Mouse (Mus musculus) cerebellum, adult 9-10 months (tissue): ENCODE data around the gene Gcnt1.
A peak's percentile ranks its signal among the peaks of the same experiment; 100 is the strongest.

Experiments used
- DNase-seq: peaks from one replicate; pipeline ENCODE4 v3.0.0; 2022

Gene Gcnt1

DNA sequence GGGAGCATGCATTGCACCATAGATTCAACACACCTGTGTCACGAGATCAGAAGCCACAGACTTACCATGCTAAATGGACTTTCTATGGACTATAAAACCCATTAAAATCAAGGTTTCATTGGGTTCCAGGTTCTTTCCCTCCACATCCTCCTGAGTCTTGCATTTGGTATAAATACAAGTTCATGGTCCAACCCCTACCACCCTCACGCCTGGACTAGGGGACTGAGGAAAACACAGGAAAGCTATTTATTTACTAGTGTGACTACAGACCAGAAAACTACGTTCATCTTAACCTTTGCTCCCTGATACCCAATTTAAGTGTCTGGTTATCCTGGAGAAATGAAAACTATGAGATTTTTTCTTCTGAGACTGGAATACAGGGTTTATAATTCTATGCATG lies at the start of gene Gcnt1:
TSS of gene Gcnt1 (minus strand) at position 144 of the 400 bp plus-strand sequence.
- DNase-seq, result no peak

DNA sequence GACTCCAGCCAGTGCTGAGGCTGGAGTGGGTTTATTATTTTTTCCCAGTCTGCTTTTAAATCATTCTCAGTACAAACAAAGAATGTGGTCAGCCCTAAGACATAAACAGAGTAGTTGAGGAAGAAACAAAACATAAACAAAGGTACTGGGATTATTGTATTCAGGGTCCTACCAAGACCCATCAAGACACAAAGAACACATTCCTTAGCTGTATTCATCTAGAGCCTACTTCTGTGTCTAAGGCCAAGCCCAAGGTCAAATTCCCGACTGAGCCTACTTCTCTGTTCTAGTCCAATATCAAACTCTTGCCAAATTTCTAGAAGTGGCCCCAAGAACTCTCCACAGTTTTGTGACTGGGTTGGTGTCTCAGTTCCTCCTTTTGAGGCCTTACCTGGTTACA lies 45.2 kb upstream of the Gcnt1 start:
- DNase-seq, result no peak

DNA sequence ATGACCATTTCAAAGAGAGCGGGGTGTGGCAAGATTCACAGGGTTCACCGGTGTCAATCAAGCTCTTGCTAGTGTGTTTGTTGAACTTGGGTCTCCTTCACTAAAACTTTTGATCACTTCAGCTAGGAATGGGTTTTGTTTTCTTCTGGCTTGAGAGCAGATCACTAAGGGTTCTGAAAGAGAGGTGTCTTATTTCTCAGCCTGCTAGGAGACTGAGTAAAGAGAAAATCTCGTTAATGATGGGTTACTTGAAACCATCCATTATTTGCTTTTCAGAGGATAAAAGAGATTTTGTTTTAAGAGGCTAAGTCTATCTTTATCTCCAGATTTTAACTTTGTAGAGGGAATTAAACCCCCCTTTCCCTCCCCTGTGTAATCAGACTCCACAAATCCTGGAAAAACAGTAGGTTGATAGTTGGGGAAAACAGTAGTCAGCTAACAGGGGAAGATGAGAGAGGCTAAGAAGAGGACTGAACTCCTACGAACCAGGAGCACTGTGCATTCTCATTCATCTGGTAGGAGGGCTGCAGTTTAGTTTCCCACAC lies 40.3 kb upstream of the Gcnt1 start:
- DNase-seq, result no peak

DNA sequence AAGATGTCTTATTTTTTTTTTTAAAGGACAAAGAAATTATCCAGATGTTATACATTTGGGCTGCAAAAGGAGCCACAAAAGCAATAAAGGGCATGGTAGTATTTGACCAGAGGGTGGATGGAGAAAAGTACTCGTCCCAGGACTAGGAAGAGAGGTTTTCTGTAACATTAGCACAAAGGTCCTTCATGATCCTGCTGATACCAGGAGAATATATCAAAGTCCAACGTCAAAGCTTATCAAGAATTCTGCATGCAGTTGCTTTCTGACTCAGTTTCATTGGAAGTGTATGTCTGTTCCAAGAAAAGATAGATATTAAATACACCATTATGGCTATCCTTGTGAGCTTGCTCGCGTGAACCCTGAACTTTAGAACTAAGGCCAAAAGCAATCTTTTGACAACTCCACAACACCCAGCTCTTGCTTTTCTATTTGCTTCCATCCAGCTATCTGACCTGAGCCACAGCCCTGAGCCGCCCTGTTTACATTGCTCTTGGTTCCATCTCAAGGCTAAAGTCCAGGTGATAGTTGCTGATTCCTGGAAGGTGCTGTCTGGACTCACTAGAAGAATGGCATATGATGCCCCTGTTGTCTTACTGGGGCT lies 37.9 kb upstream of the Gcnt1 start:
- no peak for DNase-seq

DNA sequence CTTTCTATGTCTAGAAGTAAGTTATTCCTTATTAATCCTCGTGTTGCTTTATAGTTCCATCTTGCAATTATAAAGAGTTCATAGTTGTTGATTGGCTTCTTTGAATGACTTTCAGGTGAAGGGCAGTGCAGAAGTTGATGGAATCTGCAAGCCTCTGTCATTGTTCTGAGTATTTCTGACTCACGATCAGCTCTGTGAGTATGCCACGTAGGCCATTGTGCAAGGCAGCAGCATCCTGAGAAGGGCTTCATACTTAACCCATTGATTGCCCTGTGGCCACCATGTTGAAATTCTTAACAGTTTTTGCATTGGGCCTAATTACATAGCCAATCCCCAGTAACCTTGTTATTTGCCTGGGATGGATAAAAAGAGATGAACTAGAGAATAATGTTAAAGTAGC lies 36.7 kb upstream of the Gcnt1 start:
- DNase-seq, result no peak

DNA sequence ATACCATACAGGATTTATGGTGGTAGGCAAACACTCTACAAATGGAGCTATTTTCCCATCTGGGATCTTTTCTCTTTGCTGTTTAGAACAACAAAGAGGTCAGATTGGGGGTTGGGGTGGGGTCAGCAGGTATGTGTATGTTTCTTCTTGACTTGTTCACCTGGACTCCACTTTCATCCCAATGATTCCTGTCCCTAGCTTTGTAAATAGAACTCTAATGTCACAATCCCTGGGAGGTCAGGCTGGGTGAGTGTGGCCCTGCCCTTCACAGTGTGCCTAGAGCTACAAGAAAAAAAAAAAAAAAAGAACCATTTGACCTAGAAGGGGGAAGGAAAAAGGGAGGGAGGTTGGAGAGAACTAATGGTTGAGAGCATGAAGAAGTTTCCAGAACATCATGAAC lies 35.9 kb upstream of the Gcnt1 start:
- no peak for DNase-seq

DNA sequence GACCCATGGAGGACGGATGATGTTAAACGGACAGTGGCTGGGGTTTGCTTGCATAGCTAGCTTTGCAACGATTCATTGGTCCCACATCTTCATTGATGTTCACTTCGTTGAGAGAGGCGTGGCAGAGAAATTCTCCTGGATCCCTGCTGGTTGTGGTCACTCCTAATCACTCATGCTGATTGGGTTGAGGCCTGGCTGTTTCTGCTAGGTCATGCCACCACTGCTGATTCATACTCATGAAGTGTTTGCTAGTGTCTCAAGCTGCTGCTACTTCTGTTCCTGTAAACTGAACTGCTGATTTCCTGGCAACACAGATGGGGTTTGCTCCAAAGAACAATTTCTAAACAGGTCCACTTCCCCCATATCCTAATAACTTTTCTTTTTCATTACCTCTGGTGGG lies 34.2 kb upstream of the Gcnt1 start:
- no peak for DNase-seq

DNA sequence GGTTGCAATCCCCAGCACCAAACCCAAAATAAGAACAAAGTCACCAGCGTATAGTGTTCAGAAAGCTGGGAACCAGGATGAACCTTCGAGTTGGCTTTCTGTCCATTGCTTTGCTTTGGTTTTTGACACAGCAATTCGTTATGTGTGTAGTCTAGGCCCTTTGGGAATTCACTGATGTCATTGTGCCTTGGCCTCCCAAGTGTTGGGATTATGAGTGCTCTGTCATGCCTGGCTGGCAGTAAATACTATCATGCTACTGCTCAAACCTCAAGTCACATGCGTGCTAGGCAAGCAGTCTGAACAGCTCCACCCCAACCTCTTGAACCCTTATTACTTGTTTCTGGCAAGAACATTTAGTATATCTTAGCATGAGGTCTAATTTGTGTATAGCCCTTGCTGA lies 30.5 kb upstream of the Gcnt1 start:
- no peak for DNase-seq

DNA sequence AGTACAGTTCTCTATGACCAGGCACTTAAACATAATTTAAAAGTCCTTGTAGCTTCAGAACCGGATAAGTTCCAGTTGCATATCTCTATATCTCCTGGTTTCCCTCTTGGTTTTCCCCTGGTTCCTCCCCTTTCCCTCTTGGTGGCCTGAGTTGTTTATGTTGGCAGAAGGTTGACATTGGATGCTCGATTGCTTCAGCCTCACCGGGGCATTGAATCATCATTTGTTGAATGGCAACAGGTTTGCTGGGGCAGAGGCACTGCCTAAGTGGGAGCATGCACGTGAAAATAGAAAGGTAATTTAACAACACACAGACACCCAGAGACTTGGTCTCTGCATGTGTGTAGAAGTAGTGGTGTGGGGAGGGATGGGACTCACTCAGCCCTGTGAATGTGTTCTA lies 27.9 kb upstream of the Gcnt1 start:
- no peak for DNase-seq

DNA sequence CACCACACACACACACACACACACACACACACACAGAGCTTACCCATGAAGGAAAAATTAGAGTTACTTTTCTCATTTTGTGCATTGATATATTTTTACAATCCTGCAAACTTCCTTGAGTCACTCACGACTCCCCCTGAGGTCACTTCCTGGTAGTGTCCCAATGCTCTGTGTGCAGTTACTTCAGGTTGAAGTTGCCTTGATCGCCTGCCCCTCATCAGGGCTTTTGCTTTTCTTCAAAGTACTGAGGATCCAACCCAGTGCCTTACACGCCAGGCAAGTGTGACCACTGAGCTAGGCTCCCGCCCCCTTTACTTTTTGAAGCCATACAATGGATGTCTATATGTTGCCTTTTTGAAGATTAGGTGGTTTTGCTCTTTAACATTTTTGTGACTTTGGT lies 27.3 kb upstream of the Gcnt1 start:
- DNase-seq, result no peak

DNA sequence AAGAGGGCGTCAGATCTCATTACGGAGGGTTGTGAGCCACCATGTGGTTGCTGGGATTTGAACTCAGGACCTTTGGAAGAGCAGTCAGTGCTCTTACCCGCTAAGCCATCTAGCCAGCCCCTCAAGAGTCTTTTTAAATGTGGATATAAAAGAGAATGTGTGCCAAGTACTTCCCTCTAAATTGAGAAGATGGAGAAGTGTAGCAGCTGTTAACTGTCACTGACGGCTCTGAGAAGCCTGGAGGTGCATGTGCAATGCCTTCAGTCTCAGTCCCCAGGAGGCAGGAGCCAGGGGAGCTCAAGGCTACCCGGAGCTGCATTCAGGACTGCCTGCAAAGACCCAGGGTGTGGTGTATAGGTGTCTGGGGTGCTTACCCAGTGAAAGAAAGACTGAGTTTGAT lies 25.3 kb upstream of the Gcnt1 start:
- no peak for DNase-seq

DNA sequence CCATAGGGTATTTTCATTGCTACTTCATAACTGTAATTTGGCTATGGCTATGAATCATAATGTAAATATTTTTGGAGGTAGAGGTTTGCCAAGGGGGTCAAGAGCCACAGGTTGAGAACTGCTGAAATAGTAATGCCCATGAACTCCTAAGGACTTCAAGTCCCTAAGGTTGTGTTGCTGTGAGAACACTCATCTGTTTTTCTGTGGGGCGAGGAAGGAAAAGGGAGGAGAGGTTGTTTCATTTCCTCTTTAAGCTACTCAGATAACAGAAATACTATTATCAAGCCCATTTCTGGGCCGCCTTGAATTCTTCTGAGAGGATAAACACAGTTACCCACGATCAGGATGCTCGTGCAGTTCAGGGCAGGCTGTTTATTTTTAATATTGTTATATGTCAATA lies 24.2 kb upstream of the Gcnt1 start:
- no peak for DNase-seq

DNA sequence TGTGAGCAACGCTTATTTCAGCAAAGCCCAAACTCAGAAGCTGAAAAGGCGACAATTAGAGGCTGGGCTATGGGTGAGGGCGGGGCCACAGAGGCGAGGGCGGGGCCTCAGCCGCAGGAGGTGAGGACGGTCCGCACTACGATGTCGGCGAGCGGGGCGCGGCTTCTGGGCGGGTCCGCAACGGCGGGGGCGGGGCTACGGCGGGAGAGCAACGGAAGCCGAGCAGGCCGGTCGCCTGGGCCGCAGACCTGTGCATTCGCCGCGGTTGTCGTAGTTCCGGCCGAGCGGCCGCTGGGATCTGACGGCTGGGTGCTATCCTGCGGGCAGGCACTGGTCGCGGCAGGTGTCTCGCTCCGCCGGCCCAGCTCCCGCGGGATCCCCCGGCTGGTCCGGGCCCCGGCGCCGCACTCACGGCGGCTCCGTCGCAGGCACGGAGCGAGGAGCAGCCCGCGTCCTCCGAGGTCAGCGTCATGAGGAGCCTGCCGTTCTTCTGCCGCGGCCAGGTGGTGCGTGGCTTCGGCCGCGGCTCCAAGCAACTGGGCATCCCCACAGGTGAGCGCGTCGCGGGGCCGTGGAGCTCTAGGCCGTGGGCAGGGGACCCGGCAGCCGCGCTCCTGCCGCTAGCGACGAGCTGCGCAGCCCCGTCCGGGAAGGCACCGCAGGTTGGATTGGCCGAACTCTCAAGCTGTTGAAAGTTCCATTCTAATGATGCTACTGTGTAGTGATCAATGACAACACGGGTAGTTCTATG lies 21.4 kb upstream of the Gcnt1 start, which contains the start of gene Rfk:
TSS of gene Rfk (plus strand) at position 203 of the 751 bp plus-strand sequence.
- peak; percentile 86 for DNase-seq

DNA sequence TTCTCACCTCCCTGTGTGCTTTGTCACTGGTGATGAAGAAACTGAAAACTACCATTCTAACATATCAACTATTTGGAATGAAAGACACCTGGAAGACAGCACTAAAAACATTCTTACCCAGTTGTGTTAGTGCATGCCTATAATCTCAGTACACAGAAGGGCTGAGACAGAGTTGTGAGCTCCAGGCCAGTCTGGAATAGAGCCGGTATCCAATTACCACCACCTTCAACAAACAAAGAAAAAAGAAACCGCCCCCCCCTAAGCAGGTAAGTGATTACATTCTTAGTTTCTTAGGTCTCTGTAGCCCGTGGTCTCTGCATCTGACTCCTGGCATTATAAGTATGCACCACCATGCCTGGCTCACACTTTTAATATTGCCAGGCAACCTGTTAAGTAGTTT lies 20.2 kb upstream of the Gcnt1 start:
- no peak for DNase-seq

DNA sequence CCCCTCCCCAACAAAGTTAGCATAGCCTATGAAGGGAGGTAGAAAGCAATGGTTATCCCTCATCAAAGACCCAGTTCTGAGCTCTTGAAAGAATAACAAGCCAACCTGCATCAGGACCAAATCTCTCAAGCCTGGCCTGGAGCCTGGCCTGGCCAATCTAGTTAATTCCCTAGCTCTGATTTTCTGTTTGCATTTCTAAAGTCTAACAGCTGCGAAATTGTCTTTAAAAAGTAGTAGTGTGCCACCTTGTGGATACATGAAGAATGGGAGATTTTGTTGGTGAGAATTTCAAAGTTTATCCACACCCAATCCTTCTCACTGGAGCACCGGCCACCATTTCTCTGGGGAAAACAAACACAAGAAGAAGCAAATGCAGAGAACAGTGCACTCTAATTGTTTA lies 15.8 kb upstream of the Gcnt1 start:
- DNase-seq, result peak; percentile 68

DNA sequence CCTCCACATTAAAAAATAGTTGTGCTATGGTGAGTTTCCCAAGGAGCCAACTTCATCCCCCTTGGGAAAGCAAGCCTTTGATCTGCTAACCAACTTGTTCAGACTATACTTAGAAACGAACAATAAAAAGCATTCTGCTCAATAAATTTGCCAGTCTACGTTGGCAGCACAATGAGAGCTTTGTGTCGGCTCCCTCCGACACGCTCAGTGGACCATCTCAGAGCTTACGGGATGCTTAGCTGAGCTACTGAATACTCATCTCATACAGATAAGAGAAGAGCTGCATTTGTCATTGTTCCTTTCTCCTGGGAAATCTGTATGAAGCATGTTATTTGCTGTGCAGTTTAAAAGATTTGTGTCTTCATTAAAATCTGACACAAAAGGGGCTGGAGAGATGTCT lies 13.8 kb upstream of the Gcnt1 start:
- no peak for DNase-seq

DNA sequence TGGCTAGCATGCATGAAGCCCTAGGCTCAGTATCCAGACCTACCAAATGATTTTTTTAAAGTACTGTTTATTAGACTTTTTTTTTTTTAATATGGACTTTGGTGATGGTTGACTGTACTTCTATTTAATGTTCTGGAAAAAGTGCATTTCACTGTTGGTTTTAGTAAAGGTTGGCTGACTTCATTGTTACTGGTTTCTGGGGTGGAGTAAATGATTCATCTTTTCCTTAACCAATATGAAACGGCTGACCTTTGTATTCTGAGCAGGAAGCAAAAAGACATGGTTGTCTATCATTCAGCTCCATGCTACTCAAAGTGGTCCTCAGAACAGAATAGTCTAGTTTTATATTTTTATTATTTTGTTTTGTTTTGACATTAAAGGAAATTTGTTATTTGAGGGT lies 12.8 kb upstream of the Gcnt1 start:
- no peak for DNase-seq

DNA sequence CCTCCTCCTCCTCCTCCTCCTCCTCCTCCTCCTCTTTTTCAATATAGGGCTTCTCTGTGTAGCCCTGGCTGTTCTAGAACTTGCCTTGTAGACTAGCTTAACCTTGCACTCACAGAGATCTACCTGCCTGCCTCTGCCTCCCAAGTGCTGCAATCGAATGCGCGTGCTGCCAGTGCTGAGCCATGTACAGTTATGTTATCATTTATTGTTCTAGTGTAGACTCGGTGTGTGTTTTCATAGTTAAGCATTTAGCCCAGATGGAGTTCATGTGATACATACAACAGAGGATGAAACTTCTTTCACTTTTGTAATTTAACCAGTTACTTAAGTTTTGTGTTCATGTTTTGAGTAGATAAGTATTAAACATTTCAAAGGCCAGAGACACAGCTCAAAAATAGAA lies 12.4 kb upstream of the Gcnt1 start:
- no peak for DNase-seq

DNA sequence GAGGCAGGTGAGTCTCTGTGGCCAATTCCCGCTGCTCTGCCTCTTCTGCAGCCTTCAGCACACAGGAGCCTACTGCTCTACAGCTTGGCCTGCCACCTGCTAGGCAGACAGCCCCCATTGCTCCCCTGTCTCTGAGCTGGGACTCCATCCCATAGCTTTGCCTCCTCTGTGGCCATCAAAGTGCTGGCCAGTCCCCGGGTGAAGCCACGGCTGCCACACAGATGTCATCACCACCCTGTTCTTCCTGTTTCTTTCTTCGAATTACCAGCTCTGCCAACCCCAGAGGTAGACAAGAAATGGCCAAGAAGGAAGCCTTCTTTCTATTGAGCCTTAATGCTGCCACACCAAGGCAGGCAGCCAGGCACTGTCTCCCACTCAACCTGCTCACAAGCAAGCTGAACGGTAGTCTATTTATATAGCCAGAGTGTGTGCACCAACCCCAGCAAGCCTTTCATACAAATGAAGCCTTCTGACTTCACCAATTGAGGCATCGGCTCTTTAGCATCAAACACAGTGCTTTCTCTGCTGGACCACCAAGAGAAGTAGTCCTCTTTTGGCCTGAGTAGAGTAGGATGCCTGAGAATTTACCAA lies 10.3 kb upstream of the Gcnt1 start:
- no peak for DNase-seq

DNA sequence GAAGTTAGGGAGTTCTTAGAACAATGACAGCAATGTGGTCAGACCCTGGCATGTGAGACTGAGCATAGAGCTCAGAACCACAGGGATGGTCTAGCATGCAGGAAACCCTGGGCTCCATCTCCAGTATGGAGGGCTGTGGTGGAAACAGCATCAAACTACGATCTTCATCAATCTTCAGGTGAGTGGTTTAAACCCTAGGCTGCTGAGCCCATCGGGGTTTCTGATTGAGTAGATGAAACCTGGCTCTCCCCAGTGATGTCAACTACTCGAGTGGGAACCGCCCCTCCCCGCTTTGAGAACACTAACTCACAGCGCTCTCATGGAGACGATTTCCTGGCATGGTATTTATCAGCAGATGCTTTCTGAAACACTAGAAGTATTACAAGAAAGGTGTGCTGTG lies 7.9 kb upstream of the Gcnt1 start:
- DNase-seq, result no peak

DNA sequence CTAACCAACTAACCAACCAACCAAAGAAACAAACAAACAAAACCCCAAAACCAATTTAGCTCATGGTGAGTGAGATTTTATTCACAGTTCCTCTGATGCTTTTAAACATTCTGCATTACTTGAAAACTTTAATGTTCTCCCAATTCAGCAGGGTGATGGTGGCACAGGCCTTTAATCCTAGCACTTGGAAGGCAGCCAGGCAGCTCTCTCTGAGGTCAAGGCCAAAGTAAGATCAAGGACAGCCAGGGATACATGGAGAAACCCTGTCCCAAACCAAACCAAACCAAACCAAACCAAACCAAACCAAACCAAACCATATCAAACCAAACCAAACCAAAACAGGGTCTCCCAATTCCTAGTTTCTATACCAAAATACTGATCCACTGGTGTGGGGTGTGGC lies 6.2 kb upstream of the Gcnt1 start:
- DNase-seq, result no peak

DNA sequence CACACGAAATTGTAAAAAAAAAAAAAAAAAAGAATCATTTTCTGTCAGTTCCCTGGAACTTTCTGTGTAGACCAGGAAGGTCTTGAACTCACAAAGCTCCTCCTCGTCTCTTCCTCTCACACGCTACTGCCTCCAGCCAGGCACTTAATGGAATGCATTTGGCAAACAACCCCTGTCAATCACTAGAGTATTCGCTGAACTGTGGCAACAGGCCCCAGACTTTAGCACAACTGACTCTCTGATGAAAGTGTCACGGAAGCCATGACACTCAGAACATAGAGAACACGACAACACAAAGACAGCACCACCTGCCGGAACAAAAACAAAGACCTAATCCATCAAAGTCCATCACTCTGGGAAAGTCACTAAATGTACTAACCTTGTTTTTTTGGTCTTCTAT lies 3.1 kb downstream of the Gcnt1 start:
- no peak for DNase-seq

DNA sequence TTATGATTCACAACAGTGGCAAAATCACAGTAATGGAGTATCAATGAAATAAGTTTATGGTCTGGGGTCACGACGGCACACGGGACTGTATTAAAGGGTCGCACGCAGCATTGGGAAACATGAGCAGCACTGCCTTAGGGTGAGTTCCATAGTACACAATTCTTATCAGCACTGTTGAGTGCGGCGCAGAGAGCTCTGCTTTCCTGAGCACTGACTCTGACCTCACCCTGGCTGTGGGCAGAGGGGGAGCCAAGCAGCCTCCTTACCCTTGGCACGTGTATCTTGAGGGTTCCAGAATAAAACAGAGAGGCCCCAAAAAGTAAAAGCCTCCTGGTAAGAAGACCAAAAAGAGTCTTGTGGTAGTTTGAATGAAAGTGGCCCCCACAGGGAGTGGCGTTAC lies 4.1 kb downstream of the Gcnt1 start:
- DNase-seq, result no peak

DNA sequence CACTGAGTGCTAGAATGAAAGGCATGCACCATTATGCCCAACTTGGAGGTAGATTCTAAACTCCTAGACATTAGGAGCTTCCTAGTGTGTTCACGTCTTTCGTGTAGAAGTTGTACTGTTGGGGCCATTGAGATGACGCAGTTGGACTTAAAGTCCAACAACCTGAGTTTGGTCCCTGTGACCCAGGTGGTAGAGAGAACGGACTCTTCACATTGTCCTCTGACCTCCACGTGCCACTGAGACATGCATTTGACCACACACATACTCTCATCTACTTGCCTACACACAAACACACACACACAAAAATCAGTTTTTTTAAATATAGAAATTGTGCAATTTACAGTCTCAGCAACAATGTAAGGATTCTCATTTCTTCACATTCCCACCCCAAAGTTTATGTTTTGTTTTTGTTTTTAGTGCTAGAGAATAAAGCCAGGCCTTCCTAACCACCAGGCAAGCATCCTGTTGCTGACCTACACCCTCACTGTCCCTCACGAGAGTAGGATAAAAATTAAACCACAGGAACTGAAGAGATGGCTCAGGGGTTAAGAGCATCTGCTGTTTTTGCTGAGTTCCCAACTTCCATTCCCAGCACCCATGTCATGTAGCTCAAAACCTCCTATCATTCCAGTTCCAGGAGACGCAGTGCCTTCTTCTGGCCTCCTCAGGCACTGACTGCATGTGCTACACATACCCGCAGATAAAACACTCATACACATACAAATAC lies 6.1 kb downstream of the Gcnt1 start:
- DNase-seq, result no peak
